In the genomic region with DNA sequence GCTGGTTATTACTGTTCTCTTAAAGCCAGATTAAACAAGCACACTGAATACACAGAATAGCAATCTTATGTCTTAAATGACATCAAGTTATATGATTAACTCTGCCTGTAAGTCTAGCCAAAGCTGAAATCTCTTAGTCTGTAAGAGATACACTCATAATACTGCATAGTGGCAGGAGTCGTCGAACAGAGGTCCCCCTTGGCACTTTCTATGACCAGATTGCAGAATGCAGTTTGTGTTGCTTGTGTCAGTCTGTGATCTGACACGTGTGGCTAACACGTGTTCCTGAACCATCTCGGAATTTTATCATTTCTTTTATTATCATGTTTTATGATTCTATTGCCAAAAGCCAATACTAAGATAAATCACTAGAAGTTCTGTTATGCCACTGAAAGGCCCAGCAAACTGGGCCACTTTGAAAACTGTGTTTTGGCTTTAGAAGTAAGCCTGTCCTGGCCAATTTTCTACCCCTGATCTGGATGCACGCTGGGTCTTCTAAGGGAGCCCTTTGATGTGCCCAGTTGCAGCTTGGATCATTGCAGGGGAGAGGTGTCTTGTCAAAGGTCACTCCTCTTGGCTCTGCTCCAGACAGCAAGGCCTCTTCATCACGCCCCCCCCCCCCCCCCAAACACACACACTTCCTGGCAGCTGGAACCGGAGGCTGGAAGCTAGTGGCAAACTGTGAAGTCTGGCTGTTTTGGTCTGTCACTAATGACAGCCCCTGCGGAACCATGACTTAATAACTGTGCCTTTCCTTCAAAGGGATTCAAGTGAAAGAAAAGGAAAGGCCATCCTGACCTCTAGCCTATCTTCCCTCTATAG, we compare ENCODE assay signal across 9 mouse cellular contexts.
DNase-seq lines count a peak whose midpoint lies in the region; ATAC-seq and TF ChIP-seq lines count a peak whose summit lies in the region.
"Had no signal": no experiment of that assay in that cellular context is flagged by ENCODE, and none has a peak within 500 bp of the region (broad histone marks: within the 10 kb centered on the region; RNA-seq: fewer than 3 reads in every experiment).

No protein-coding gene starts in this region.

- H3K4me3 ChIP-seq in layer of hippocampus, adult 2 months = no peak overlapping the region
- no peak overlapping the region for H3K4me3 ChIP-seq in embryonic facial prominence, embryonic 10.5 days
- H3K4me3 ChIP-seq: limb, embryonic 13.5 days had no signal

- WGBS in embryonic facial prominence, embryonic 10.5 days = 52% methylated on average over 9 of the region's 9 CpGs

- DNase-seq in layer of hippocampus, postnatal 10 days (ENCODE audit: low spot score in 2 of 2) = peak; percentile 10 to 26
- no peak for DNase-seq in layer of hippocampus, adult 2 months (ENCODE audit: low spot score in 2 of 2)
- DNase-seq in adrenal gland, postnatal 36 days = peak; percentile 36 to 46
- peak; percentile 34 for DNase-seq in embryonic facial prominence, embryonic 10.5 days (ENCODE audit: low spot score)
- peak; percentile 16 for DNase-seq in lung, postnatal 14 days
- DNase-seq in natural killer cell, adult 2 months (ENCODE audit: low spot score in 2 of 2) = no peak
- DNase-seq in spleen, postnatal 14 days (ENCODE audit: low spot score in 2 of 2) = no peak

- H3K36me3 ChIP-seq in embryonic facial prominence, embryonic 10.5 days (replicated peaks) = no peaks in the 10 kb centered on the region
- H3K36me3 ChIP-seq: limb, embryonic 13.5 days had no signal

- no peaks in the 10 kb centered on the region for H3K27me3 ChIP-seq in embryonic facial prominence, embryonic 10.5 days (replicated peaks; ENCODE audit: low read depth, poor library complexity, severe bottlenecking)
- H3K27me3 ChIP-seq: limb, embryonic 13.5 days had no signal

- no peak for ATAC-seq in CD4-positive, CD25-positive, alpha-beta regulatory T cell, adult 4 months

- TF ChIP-seq CTCF in layer of hippocampus, adult 2 months (conservative IDR thresholded peaks at IDR 0.05) = no peak

- H3K4me1 ChIP-seq in embryonic facial prominence, embryonic 10.5 days = peaks cover 16% of the 10 kb centered on the region

- no peaks in the 10 kb centered on the region for H3K9me3 ChIP-seq in embryonic facial prominence, embryonic 10.5 days
- H3K9me3 ChIP-seq: limb, embryonic 13.5 days had no signal

- H3K27ac ChIP-seq in layer of hippocampus, adult 2 months = no peak overlapping the region
- no peak overlapping the region for H3K27ac ChIP-seq in embryonic facial prominence, embryonic 10.5 days (replicated peaks)
- H3K27ac ChIP-seq: limb, embryonic 13.5 days had no signal

Comparison
In these comparisons a context has a peak if more than half of its experiments do, and no peak if none do; other contexts are left out.
1. DNase-seq: peak in layer of hippocampus, postnatal 10 days (2 of 2), adrenal gland, postnatal 36 days (2 of 2), embryonic facial prominence, embryonic 10.5 days (single experiment) and lung, postnatal 14 days (single experiment); none in layer of hippocampus, adult 2 months (0 of 2), natural killer cell, adult 2 months (0 of 2) and spleen, postnatal 14 days (0 of 2).